Mouse (Mus musculus) mouse embryonic stem cell (cell line): ENCODE measurements around the gene Fbrsl1.
"Not testable (repeated sequence)": the region's sequence is repeated elsewhere in the genome, so short reads cannot be mapped to it uniquely, and the experiment has no call there.

Source experiments
- in situ Hi-C, 2 experiments: fragments of 300-500 bp; cut with MboI; formaldehyde crosslinking; loops; 1 replicate in 1 of 2; 3 replicates in 1 of 2; pipeline ENCODE4 v1.14.3; 2019 to 2020; ENCODE audit warnings: low sequenced_read_pairs in 2 of 2, low pct_unique_long_range_greater_than_20kb in 1 of 2, mixed read lengths in 1 of 2; ENCODE audit not compliant: unreplicated experiment in 1 of 2

Fbrsl1 gene

GRCm38 (mm10) chr5:110466531-110467424 lies 18.5 kb upstream of the Fbrsl1 start:
- in situ Hi-C loops, result no loop called here

- in situ Hi-C loops, result no loop called here
Measured at GRCm38 (mm10) chr5:110462646-110463045, 14.3 kb upstream of the Fbrsl1 start.

GRCm38 (mm10) chr5:110458936-110459335 lies 10.6 kb upstream of the Fbrsl1 start:
- in situ Hi-C loops, result no loop called here

- in situ Hi-C loops, result no loop called here
Measured at GRCm38 (mm10) chr5:110455272-110455671, 7.0 kb upstream of the Fbrsl1 start.

GRCm38 (mm10) chr5:110449294-110449693 lies 991 bp upstream of the Fbrsl1 start:
- in situ Hi-C loops, result no loop called here

- in situ Hi-C loops, result no loop called here
Measured at GRCm38 (mm10) chr5:110447720-110448435, 425 bp downstream of the Fbrsl1 start.

GRCm38 (mm10) chr5:110444509-110444908 lies 3.8 kb downstream of the Fbrsl1 start:
- in situ Hi-C loops, result loop anchor here in 1 of 2 experiments (5.0 kb wide), 1 partner anchor 38 kb away; no protein-coding TSS in a partner anchor

GRCm38 (mm10) chr5:110442966-110443590 lies 5.2 kb downstream of the Fbrsl1 start:
- in situ Hi-C loops, result loop anchor here in 1 of 2 experiments (5.0 kb wide), 1 partner anchor 39 kb away; no protein-coding TSS in a partner anchor

- in situ Hi-C loops, result loop anchor here in 1 of 2 experiments (5.0 kb wide), 1 partner anchor 43 kb away; no protein-coding TSS in a partner anchor
Measured at GRCm38 (mm10) chr5:110439565-110440310, 8.6 kb downstream of the Fbrsl1 start.

GRCm38 (mm10) chr5:110438591-110438990 lies 9.7 kb downstream of the Fbrsl1 start:
- in situ Hi-C loops, result no loop called here

GRCm38 (mm10) chr5:110437632-110438261 lies 10.6 kb downstream of the Fbrsl1 start:
- in situ Hi-C loops, result no loop called here

- in situ Hi-C loops, result not testable (repeated sequence)
Measured at GRCm38 (mm10) chr5:110436166-110436565, 12.1 kb downstream of the Fbrsl1 start.

GRCm38 (mm10) chr5:110434816-110435215 lies 13.5 kb downstream of the Fbrsl1 start:
- in situ Hi-C loops, result loop anchor here in 1 of 2 experiments (5.0 kb wide), 1 partner anchor 63 kb away; no protein-coding TSS in a partner anchor

GRCm38 (mm10) chr5:110429045-110429444 lies 19.3 kb downstream of the Fbrsl1 start:
- in situ Hi-C loops, result no loop called here

GRCm38 (mm10) chr5:110428290-110428689 lies 20.0 kb downstream of the Fbrsl1 start:
- in situ Hi-C loops, result no loop called here

GRCm38 (mm10) chr5:110425187-110425586 lies 23.1 kb downstream of the Fbrsl1 start:
- in situ Hi-C loops, result no loop called here

GRCm38 (mm10) chr5:110424204-110424603 lies 24.1 kb downstream of the Fbrsl1 start:
- in situ Hi-C loops, result no loop called here

- in situ Hi-C loops, result no loop called here
Measured at GRCm38 (mm10) chr5:110421393-110421792, 26.9 kb downstream of the Fbrsl1 start.
